In genomic region chr17:68625281-68625680, GRCm38 (mm10) we compare ENCODE assay signal across 21 mouse cellular contexts.
A peak's percentile ranks its signal among the peaks of the same experiment; 100 is the strongest.
DNase-seq lines count a peak whose midpoint lies in the region; ATAC-seq and TF ChIP-seq lines count a peak whose summit lies in the region.
"Had no signal": no experiment of that assay in that cellular context is flagged by ENCODE, and none has a peak within 500 bp of the region (broad histone marks: within the 10 kb centered on the region; RNA-seq: fewer than 3 reads in every experiment).

No protein-coding gene starts in this region.

- no peak overlapping the region for H3K27ac ChIP-seq in hindbrain, postnatal 0 days
- no peak overlapping the region for H3K27ac ChIP-seq in hindbrain, embryonic 13.5 days
- H3K27ac ChIP-seq: embryonic facial prominence, embryonic 12.5 days; limb, embryonic 15.5 days; liver, embryonic 14.5 days; midbrain, embryonic 12.5 days had no signal

- no peaks in the 10 kb centered on the region for H3K9me3 ChIP-seq in hindbrain, postnatal 0 days (ENCODE audit: low read length)
- no peaks in the 10 kb centered on the region for H3K9me3 ChIP-seq in hindbrain, embryonic 13.5 days
- H3K9me3 ChIP-seq: embryonic facial prominence, embryonic 12.5 days; limb, embryonic 15.5 days; midbrain, embryonic 12.5 days had no signal

- H3K9ac ChIP-seq in hindbrain, postnatal 0 days (replicated peaks; ENCODE audit: low read length): no peak overlapping the region
- H3K9ac ChIP-seq in hindbrain, embryonic 13.5 days: no peak overlapping the region
- H3K9ac ChIP-seq: embryonic facial prominence, embryonic 12.5 days; limb, embryonic 15.5 days; liver, embryonic 14.5 days; lung, embryonic 14.5 days; midbrain, embryonic 12.5 days had no signal

- no peaks in the 10 kb centered on the region for H3K27me3 ChIP-seq in hindbrain, postnatal 0 days (ENCODE audit: insufficient read depth, low read length)
- no peaks in the 10 kb centered on the region for H3K27me3 ChIP-seq in hindbrain, embryonic 13.5 days
- H3K27me3 ChIP-seq: embryonic facial prominence, embryonic 12.5 days; limb, embryonic 15.5 days; midbrain, embryonic 12.5 days had no signal

- no peak overlapping the region for H3K4me3 ChIP-seq in hindbrain, postnatal 0 days (ENCODE audit: low read length)
- H3K4me3 ChIP-seq in hindbrain, embryonic 13.5 days: no peak overlapping the region
- H3K4me3 ChIP-seq: embryonic facial prominence, embryonic 12.5 days; limb, embryonic 15.5 days; midbrain, embryonic 12.5 days had no signal

- intact Hi-C loops in left cerebral cortex, postnatal 4 days (cut with DNase I): no loop called here

- no peak for ATAC-seq in hindbrain, postnatal 0 days
- ATAC-seq in hindbrain, embryonic 13.5 days (ENCODE audit: low FRiP score): no peak
- ATAC-seq: intestine, postnatal 0 days had no signal

- no peaks in the 10 kb centered on the region for H3K4me1 ChIP-seq in hindbrain, postnatal 0 days (ENCODE audit: insufficient read depth, low read length)
- H3K4me1 ChIP-seq in hindbrain, embryonic 13.5 days (replicated peaks): peaks cover 2% of the 10 kb centered on the region; the same call in 1 of the 2 replicates
- H3K4me1 ChIP-seq: limb, embryonic 15.5 days; midbrain, embryonic 12.5 days had no signal

- H3K36me3 ChIP-seq in hindbrain, postnatal 0 days (ENCODE audit: insufficient read depth, low read length): no peaks in the 10 kb centered on the region
- H3K36me3 ChIP-seq in hindbrain, embryonic 13.5 days: no peaks in the 10 kb centered on the region
- H3K36me3 ChIP-seq: embryonic facial prominence, embryonic 12.5 days; limb, embryonic 15.5 days; midbrain, embryonic 12.5 days had no signal

- peak; percentile 18 to 22 for DNase-seq in left cerebral cortex, adult 18-20 months (ENCODE audit: low spot score in 2 of 2)
- DNase-seq in left cerebral cortex, postnatal 4 days: no peak
- peak; percentile 45 to 52 for DNase-seq in right cerebral cortex, postnatal 10 days (ENCODE audit: low spot score in 2 of 2)
- no peak for DNase-seq in right cerebral cortex, postnatal 4 days
- peak; percentile 24 to 39 for DNase-seq in layer of hippocampus, postnatal 36 days
- DNase-seq in hindbrain, postnatal 0 days (ENCODE audit: low spot score): no peak
- DNase-seq: adrenal gland, postnatal 36 days; cerebellum, adult 11 months; cerebellum, postnatal 10 days; gastrocnemius, postnatal 14 days; heart, adult 11 months; kidney, postnatal 25 days; lung, embryonic 14.5 days; retina, postnatal 1 day had no signal

- 83% methylated on average over 4 of the region's 4 CpGs for WGBS in hindbrain, postnatal 0 days
- WGBS in hindbrain, embryonic 13.5 days: 84% methylated on average over 4 of the region's 4 CpGs

- TF ChIP-seq CTCF in hindbrain, postnatal 0 days (IDR thresholded peaks at IDR 0.05; ENCODE audit: low read depth): no peak

- H3K4me2 ChIP-seq in hindbrain, postnatal 0 days (ENCODE audit: low read depth, low read length): no peak overlapping the region
- no peak overlapping the region for H3K4me2 ChIP-seq in hindbrain, embryonic 13.5 days
- H3K4me2 ChIP-seq: embryonic facial prominence, embryonic 12.5 days; heart, embryonic 11.5 days; limb, embryonic 15.5 days; lung, embryonic 14.5 days; midbrain, embryonic 12.5 days had no signal

Comparison
In these comparisons a context has a peak if more than half of its experiments do, and no peak if none do; other contexts are left out.
1. DNase-seq: peak in left cerebral cortex, adult 18-20 months (2 of 2), right cerebral cortex, postnatal 10 days (2 of 2) and layer of hippocampus, postnatal 36 days (2 of 2); none in left cerebral cortex, postnatal 4 days (single experiment), right cerebral cortex, postnatal 4 days (single experiment) and hindbrain, postnatal 0 days (single experiment).